Mouse (Mus musculus): ENCODE data around the gene AW011738.

The AW011738 gene

DNA sequence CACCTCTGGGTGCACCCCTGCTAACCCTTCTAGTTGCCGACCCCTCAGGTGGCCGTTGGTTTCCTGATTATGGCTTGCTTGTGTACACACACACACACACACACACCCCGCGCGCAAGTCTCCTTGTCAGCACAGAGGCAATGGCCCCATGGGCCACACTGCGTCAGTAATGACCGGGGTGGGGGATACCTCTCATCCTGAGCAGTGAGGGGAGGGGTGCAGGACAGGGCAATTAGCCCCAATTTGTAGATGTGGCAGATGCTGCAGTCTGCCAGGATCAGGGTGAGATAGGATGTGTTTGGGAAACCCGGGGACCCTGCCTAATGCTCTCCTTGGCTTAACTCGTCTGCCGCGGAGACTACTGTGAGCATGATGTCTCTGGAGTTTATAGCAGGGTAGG, 46.5 kb downstream of the AW011738 start:
- no peak for DNase-seq

DNA sequence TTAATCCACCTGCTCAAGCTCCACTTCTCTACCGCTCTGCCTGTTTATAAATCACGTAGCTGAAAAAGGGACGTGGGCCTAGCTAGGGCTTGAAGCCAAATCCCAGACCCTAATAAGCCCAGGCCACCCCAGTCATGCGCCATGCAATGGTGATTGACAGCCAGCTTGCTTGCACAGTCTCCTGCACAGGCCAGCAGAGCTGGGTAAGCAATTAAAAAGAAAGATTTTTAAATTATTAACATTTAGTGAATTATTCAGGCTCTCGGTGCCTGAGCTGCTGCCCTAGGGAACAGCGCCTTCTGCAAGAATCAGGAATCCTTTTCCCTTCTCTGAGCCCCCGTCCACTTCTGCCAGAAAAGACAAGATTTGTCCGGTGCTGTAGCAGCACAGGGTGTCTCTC, 48.0 kb downstream of the AW011738 start:
- DNase-seq: no peak

DNA sequence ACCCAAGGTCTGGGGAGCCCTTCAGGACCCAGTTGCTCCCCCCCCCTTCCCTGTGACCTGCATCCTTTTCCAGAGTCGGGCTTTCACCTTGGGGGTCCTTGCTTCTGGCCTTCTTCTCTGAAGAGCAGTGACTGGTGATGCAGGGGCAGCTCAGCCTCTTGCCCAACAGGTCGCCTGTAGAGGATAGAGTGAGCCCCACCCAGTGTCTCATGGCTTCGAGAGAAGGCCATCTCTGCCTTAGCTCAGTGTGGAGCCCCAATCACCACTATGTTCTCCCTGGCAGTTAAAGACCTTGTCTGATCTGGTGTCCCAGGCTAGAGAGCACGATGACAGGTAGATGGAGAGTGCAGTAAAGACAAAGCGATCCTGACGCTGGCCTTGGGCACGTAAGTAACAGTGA, 49.0 kb downstream of the AW011738 start:
- DNase-seq: no peak

DNA sequence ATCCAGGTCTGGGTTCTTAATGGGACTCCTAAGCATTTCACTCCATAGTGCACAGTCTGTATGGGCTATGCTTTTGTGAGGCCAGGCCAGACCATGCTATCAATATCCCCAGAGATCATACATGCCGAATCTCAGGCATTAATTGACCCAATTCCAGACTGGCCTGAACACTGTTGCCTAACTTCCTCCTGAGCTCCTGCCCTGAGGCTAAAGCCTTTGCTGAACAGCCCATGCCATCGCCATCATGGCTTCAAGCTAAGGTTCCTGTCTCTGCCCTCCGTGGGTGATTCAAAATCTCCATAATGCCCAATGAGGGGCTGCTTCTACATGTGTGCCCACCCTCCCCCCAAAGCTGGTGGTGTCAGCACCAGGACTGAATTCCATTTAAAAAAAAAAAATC, 49.5 kb downstream of the AW011738 start:
- no peak for DNase-seq

DNA sequence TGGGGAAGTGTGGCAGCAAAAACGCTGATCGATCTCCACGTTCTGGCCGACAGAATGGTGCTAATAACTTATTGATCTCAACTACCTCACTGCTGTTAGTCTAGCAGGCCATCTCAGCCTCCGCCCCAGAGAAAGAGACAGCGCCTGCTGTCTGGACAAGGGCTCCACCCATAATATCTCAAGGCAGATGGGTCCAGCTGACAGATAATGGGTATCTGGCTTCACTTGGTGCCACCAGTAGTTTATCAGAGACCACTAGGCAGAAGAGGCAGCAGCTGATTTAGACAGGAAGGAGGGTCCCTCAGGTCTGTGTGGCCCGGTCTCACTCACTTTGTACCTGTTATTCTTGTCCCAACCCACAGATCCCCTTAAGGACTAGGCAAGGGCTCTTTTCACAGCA, 49.9 kb downstream of the AW011738 start:
- DNase-seq: no peak

DNA sequence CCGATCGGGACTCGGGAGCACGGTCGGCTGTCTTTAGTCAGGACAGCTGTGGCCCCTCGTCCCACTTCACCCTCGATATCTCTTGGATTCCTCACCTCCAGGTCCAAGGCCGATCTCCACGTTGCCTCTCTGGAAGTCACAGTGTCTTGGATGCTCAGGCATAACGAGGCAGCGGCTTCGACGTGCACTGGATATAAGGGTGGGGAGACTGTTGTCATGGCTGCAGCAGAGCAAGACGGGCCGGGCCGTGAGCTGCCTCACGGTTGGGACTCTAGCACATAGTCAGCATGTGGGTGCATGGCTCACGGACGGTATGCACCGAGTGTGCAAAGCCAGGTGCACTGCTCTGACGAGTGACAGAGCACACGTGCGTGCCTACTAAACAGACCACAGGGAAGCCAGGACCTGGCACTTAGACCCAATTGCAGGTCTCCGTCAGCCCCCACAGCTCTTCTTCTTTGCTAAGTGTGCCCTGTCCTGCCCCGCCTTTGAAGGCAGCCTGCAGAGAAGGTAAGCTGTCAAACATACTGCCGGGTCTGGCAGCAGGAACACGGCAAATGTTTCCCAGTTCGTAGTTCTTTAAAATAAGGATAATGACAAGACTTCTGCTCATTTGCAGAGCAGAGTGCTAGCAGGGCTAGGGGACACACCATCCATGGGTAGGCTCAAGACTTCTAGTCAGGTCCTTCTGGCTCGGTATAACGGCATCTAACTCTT, 51.4 kb downstream of the AW011738 start:
- DNase-seq: peak; percentile 54 to 60
